Mouse (Mus musculus) lung, postnatal 4 days (tissue): ENCODE data around the gene Rap1a.

Experiments
- DNase-seq, 2 experiments: peaks; one replicate each; pipeline ENCODE4 v3.0.0; 2021

The Rap1a gene

GRCm38 (mm10) chr3:105686394-105687323, 114.5 kb downstream of the Rap1a start:
- no peak for DNase-seq

DNA sequence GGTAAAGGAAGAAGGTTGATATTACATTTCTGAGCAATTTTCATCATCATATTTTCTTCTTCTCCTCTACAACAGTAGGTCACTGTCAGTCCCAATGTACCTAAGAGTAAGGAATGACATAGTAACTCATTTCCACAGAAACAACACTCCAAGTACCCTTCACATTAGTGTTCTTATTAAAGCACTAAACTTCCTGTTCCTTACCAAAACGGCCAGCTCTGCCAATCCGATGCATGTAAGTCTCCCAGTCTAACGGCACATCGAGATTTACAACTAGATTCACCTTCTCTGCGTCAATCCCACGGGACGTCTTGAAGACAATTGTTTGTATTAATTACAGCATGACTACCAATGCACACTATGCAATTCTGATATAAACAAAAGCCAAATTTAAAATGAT, 120.8 kb downstream of the Rap1a start:
- no peak for DNase-seq
